Mouse (Mus musculus) layer of hippocampus, postnatal 36 days (tissue): ENCODE results near the gene Zfp12. TPM values are rescaled to one million over a fixed set of nuclear protein-coding genes. Genes with fewer than 3 reads are reported as not detected.
"Not testable (repeated sequence)": the region's sequence is repeated elsewhere in the genome, so short reads cannot be mapped to it uniquely, and the experiment has no call there.

Source experiments
- DNase-seq, 2 experiments: peaks; one replicate each; pipeline ENCODE4 v3.0.0; 2022
- total RNA-seq, 2 experiments: library from RNA; stranded (reverse); gene quantifications; 2 replicates each; pipeline ENCODE4 v1.2.3; 2021

Gene Zfp12
- total RNA-seq = 10 to 100 TPM; 33.0 to 35.7 TPM

DNA sequence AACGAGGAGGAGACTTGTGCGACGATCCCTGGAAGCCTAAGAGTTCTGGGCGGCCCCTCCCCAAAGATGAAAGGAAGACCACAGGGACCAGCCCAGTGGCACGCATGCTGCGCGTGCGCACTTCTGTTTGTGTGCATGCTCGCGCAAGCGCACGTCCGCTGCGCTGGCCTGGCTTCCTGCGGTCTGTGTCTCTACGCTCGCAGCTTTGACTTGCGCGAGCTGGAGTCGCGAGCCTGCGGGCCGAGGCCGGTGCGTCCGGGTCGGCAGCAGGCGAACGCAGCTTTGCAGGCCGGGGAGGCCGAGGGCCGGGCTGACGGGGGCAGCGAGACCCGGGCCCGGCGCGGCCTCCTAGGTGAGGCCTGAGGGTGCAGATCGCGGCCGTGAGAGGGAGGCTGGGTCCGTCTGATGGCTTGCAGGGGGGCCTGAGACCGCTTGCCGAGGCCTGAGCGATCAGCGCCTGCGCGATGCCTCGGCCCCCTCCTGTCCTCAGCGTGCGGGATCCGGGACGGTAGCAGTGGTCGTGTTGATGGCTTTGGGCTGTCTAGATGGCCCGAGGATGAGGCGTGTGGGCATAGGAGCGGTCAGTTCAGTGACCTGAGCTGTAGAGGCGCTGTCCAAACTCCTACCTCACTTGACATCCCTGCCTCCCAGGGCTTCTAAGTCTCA, at the start of gene Zfp12:
Zfp12 (plus strand) TSS at position 136 of the 666 bp plus-strand sequence.
- DNase-seq = peak; percentile 96 to 97

- not testable (repeated sequence) for DNase-seq
Measured at GRCm38 (mm10) chr5:143188014-143188413, 46.9 kb upstream of the Zfp12 start.

GRCm38 (mm10) chr5:143192806-143193205, 42.2 kb upstream of the Zfp12 start:
- no peak for DNase-seq

GRCm38 (mm10) chr5:143194747-143195146, 40.2 kb upstream of the Zfp12 start:
- DNase-seq = not testable (repeated sequence)

DNA sequence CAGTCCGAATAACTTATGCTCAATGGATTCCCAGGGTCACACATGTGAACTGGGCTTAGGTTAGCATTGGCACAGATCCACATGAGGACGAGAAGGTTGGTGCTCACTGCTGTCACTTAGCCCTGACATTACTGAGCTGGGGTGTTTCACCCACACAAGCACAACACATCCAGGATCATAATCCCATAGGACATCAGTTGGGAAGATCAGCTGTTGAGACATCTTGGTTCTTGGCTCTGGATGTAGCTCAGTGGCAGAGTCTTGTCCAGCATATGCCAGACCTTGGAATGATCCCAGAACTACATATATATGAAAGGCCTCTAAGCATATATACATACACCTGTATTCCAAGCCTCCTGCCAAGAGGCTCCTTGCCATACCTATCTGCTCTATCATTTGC, 39.8 kb upstream of the Zfp12 start:
- DNase-seq = no peak

DNA sequence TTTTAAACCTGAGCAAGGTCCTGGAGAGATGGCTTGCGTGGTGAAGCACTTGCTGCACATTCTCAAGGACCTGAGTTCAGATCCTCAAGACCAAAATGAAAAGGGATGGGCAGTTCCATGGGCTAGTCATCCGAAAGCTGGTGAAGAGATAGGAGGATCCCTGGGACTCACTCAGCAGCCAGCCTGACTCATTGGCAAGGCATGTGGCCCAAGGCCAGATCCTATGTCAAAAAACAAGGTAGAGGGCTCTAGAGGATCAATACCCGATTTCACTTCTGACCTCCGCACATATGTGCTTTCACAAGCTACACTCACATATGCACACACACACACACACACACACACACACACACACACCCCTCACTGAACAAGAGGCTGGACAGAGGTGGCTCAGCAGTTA, 38.5 kb upstream of the Zfp12 start:
- no peak for DNase-seq

GRCm38 (mm10) chr5:143205015-143205414, 29.9 kb upstream of the Zfp12 start:
- DNase-seq = no peak

GRCm38 (mm10) chr5:143213832-143214231, 21.1 kb upstream of the Zfp12 start:
- DNase-seq = no peak

DNA sequence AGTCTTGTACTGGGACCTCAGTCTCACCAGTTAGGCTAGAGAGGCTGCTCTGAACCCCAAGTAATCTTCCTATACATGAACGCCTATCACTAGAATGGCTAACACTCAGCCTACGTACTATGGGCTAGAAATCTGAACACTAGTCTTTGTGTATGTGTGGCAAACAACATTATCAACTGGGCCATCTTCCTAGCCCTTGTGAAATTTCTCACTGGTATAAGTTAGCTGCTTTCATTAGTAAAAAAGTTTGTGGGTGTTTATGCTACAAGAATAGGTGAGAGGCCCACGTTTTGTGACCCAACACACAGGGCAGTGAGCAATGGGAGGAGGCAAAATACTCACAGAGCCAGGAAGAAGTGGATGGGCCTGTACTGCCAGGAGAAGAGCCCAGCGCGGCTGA, 14.0 kb upstream of the Zfp12 start:
- no peak for DNase-seq

DNA sequence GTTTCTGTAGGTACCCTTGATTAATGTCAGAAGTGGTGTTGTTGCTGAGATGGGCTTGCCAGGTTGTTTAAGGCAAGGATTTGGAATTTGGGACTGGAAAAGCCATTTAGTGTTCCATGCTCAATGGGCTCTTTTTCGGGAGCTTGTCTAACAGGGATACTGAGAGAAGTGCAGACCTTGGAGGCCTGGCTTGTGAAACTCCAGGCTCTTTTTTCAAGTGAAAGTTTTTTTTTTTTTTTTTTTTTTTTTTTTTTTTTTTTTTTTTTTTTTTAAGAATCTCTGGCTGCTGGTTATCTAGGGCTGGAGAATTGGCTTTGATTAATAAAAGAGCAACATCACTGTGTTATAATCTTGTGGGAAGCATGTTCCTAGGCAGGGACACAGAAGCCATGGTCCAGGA, 12.7 kb upstream of the Zfp12 start:
- DNase-seq = no peak

DNA sequence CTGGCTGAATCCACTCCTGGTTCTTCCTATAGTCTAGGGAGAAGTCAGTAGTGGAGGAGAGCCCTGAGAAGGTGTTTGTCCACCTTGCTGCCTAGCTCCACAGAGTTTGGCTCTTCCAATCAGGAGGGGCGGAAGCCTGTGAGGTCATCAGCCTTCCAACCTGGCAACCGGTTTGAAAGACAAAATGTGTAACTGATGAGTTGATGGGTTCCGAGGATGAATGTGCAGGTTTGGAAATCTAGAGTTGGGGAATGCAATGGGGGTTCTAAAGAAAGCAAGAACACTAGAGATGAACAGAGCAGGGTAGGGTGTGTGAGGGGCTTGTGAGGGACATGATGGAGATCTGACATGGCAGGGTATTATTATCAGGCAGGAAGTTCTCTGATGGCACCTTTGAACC, 8.2 kb upstream of the Zfp12 start, which contains the start of gene Spdye4a:
Spdye4a (minus strand) TSS at position 101 of the 400 bp plus-strand sequence.
- DNase-seq = no peak

- no peak for DNase-seq
Measured at GRCm38 (mm10) chr5:143236036-143236435, 1.1 kb downstream of the Zfp12 start.

DNA sequence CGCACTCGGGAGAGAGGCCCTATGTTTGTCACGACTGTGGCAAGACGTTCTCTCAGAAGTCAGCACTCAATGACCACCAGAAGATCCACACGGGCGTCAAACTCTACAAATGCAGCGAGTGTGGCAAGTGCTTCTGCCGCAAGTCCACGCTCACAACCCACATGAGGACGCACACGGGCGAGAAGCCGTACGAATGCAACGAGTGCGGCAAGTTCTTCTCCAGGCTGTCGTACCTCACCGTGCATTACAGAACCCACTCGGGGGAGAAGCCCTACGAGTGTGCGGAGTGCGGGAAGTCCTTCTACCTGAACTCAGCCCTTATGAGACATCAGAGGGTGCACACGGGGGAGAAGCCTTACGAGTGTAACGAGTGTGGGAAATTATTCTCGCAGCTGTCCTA, 10.0 kb downstream of the Zfp12 start:
- DNase-seq = no peak

GRCm38 (mm10) chr5:143252039-143252438, 17.1 kb downstream of the Zfp12 start:
- DNase-seq = no peak

DNA sequence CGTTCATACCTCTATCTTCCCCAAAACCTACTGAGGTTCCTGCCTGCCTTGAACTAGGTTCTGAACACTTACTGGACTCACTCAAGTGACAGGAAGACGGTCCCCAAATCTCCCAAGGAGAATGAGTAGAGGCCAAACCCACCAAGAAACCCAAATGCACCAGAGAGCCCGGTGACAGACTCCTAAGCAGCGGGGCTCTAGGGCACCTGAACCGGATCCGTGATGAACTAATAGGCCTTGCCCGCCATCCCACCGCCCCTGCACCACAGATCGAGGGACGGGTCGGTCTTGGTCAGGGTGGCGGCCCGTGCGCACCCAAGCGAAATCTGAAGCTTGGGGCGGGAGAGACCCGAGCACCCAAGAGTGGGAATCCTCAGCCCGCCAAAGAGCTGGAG, 17.8 kb downstream of the Zfp12 start:
- no peak for DNase-seq

- no peak for DNase-seq
Measured at GRCm38 (mm10) chr5:143253186-143253880, 18.4 kb downstream of the Zfp12 start.

DNA sequence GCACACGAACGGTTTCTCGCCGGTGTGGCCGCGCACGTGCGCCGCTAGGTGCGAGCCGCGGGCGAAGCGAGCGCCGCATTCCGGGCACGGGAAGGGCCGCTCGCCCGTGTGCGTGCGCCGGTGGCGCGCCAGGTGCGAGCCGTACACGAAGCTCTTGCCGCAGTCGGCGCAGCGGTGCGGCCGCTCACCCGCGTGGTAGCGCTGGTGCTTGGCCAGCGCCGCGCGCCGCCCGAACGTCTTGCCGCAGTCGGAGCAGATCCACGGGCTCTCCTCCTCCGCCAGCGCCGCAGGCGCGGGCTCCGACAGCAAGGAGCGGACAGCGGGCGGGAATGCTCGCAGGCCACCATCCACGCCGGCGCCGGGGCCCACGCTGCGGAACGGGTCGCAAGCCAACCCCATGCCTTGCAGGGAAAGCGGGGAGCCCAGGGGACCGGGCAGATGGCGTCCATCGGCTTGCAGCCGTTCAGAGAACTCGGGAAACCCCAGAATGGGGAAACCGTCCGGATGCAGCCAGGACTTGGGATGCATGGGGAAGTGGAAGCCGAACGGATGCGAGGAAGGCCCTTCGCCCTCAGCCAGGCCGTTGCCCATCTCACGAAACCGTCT, 19.0 kb downstream of the Zfp12 start:
- DNase-seq = no peak

- no peak for DNase-seq
Measured at GRCm38 (mm10) chr5:143254487-143255130, 19.6 kb downstream of the Zfp12 start.

GRCm38 (mm10) chr5:143255131-143255519, 20.2 kb downstream of the Zfp12 start:
- no peak for DNase-seq

- no peak for DNase-seq
Measured at GRCm38 (mm10) chr5:143255802-143256201, 20.8 kb downstream of the Zfp12 start.

DNA sequence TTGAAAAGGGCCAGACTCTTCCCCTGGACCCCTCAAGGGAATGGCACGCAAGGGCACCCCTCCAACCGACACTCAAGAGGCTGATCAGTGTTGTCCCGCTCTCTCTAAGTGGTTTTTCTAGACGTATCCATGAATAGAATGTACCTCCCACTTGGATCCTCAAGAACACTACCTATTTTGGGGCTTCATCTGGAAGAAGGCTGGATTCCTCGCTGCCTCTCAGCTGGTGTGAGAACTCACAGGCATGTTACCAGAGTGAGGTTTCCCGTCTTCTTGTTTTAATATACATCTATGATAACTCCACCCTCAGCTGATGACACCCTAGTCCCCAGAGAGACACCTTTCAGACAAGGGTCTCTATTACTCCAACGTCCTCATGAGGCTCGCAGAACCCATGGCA, 26.7 kb downstream of the Zfp12 start:
- DNase-seq = no peak

DNA sequence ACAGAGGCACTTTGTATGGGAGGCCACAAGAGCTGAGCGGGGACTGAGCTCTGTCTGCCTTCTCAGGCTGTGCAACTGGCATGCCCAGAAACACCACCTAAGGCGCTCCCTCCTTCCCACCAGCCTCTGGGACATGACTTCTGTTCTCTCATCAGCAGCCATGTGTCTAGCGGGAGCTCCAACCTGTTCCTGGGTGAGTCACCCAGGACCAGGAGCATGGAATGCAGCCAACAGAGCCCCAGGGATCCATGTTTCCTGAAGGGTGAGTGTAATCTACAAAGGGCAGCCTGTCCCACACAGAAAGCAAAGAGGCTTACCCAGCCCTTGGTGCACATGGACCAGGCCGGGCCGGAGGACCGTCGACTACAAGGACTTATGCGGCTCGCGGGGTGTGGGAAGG, 29.7 kb downstream of the Zfp12 start:
- no peak for DNase-seq

DNA sequence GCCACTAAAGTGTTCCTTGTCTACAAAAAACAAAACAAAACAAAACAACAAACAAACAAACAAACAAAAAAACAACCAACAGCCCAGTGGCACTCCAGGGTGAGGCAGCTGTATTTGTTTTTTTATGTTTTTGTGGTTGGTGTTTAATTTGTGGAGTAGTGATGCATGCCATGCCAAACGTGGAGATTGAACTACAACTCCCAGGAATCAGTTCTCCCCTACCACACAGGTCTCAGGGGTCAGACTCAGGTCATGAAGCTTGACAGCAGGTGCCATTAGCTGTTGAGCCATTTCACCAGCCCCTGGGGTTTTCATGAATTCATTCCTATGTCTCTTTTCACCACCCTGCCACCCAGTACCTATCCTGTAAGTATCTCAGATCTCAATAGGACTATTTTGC, 30.4 kb downstream of the Zfp12 start:
- no peak for DNase-seq
